Mouse (Mus musculus): ENCODE data around the gene Zbp1. TPM values are rescaled to one million over a fixed set of nuclear protein-coding genes. Genes with fewer than 3 reads are reported as not detected.

The Zbp1 gene
- total and polyA plus RNA-seq, 2 experiments from 2014 or later = 0.57 TPM; not detected in 1

- WGBS = 70% methylated on average over 6 of the region's 6 CpGs
- DNase-seq (ENCODE audit: low spot score) = no peak
- ATAC-seq (ENCODE audit: low FRiP score) = no peak
- H3K27ac ChIP-seq (ENCODE audit: low read depth, low read length) = no peak overlapping the region
- no peaks in the 10 kb centered on the region for H3K36me3 ChIP-seq (ENCODE audit: insufficient read depth, low read length)
- H3K4me2 ChIP-seq (ENCODE audit: low read depth, low read length, poor library complexity, severe bottlenecking) = no peak overlapping the region
- H3K27me3 ChIP-seq (ENCODE audit: insufficient read depth, low read length) = no peaks in the 10 kb centered on the region
- H3K4me1 ChIP-seq (ENCODE audit: insufficient read depth, low read length) = no peaks in the 10 kb centered on the region
- H3K9ac ChIP-seq (replicated peaks; ENCODE audit: low read length, poor library complexity, severe bottlenecking) = no peak overlapping the region
- no peaks in the 10 kb centered on the region for H3K9me3 ChIP-seq (ENCODE audit: low read length)
- no peak overlapping the region for H3K4me3 ChIP-seq (ENCODE audit: low read depth, low read length)
- no peak for TF ChIP-seq CTCF (IDR thresholded peaks at IDR 0.05)
Observed at GRCm38 (mm10) chr2:173185282-173185681, 33.4 kb downstream of the Zbp1 start.

- DNase-seq (ENCODE audit: low spot score) (no peak), ATAC-seq (ENCODE audit: low FRiP score) (no peak)
- H3K27ac ChIP-seq (ENCODE audit: low read depth, low read length) = no peak overlapping the region
- no peak overlapping the region for H3K4me2 ChIP-seq (ENCODE audit: low read depth, low read length, poor library complexity, severe bottlenecking)
- no peak overlapping the region for H3K9ac ChIP-seq (replicated peaks; ENCODE audit: low read length, poor library complexity, severe bottlenecking)
- no peak overlapping the region for H3K4me3 ChIP-seq (ENCODE audit: low read depth, low read length)
- H3K36me3 ChIP-seq (ENCODE audit: insufficient read depth, low read length) = no peaks in the 10 kb centered on the region
- no peaks in the 10 kb centered on the region for H3K4me1 ChIP-seq (ENCODE audit: insufficient read depth, low read length)
- TF ChIP-seq CTCF (IDR thresholded peaks at IDR 0.05) = no peak
- 68% methylated on average over 11 of the region's 11 CpGs for WGBS
- H3K9me3 ChIP-seq (ENCODE audit: low read length) = no peaks in the 10 kb centered on the region
- H3K27me3 ChIP-seq (ENCODE audit: insufficient read depth, low read length) = no peaks in the 10 kb centered on the region
Observed at GRCm38 (mm10) chr2:173184475-173185080, 34.1 kb downstream of the Zbp1 start.

- Histone ChIP-seq H3K36me3 (ENCODE audit: insufficient read depth, low read length) (no peaks in the 10 kb centered on the region), H3K9me3 (ENCODE audit: low read length) (no peaks in the 10 kb centered on the region), H3K27me3 (ENCODE audit: insufficient read depth, low read length) (no peaks in the 10 kb centered on the region), H3K4me2 (ENCODE audit: low read depth, low read length, poor library complexity, severe bottlenecking) (no peak overlapping the region), H3K27ac (ENCODE audit: low read depth, low read length) (no peak overlapping the region), H3K4me1 (ENCODE audit: insufficient read depth, low read length) (no peaks in the 10 kb centered on the region), H3K4me3 (ENCODE audit: low read depth, low read length) (no peak overlapping the region), H3K9ac (replicated peaks; ENCODE audit: low read length, poor library complexity, severe bottlenecking) (no peak overlapping the region)
- DNase-seq (ENCODE audit: low spot score) (peak; percentile 72), ATAC-seq (ENCODE audit: low FRiP score) (no peak)
- peak; percentile 81 for TF ChIP-seq CTCF (IDR thresholded peaks at IDR 0.05)
- 6% methylated on average over 8 of the region's 8 CpGs for WGBS
Observed at GRCm38 (mm10) chr2:173183836-173184460, 34.8 kb downstream of the Zbp1 start.

- 86% methylated on average over 10 of the region's 10 CpGs for WGBS
- Histone ChIP-seq H3K4me1 (ENCODE audit: insufficient read depth, low read length) (no peaks in the 10 kb centered on the region), H3K27me3 (ENCODE audit: insufficient read depth, low read length) (no peaks in the 10 kb centered on the region), H3K36me3 (ENCODE audit: insufficient read depth, low read length) (no peaks in the 10 kb centered on the region), H3K4me2 (ENCODE audit: low read depth, low read length, poor library complexity, severe bottlenecking) (no peak overlapping the region), H3K27ac (ENCODE audit: low read depth, low read length) (no peak overlapping the region), H3K9ac (replicated peaks; ENCODE audit: low read length, poor library complexity, severe bottlenecking) (no peak overlapping the region), H3K9me3 (ENCODE audit: low read length) (no peaks in the 10 kb centered on the region), H3K4me3 (ENCODE audit: low read depth, low read length) (no peak overlapping the region)
- ATAC-seq (ENCODE audit: low FRiP score) (no peak), DNase-seq (ENCODE audit: low spot score) (no peak)
- TF ChIP-seq CTCF (IDR thresholded peaks at IDR 0.05) = no peak
Observed at GRCm38 (mm10) chr2:173183311-173183710, 35.4 kb downstream of the Zbp1 start.

- Histone ChIP-seq H3K9me3 (ENCODE audit: low read length) (no peaks in the 10 kb centered on the region), H3K36me3 (ENCODE audit: insufficient read depth, low read length) (no peaks in the 10 kb centered on the region), H3K27me3 (ENCODE audit: insufficient read depth, low read length) (no peaks in the 10 kb centered on the region), H3K9ac (replicated peaks; ENCODE audit: low read length, poor library complexity, severe bottlenecking) (no peak overlapping the region), H3K27ac (ENCODE audit: low read depth, low read length) (no peak overlapping the region), H3K4me2 (ENCODE audit: low read depth, low read length, poor library complexity, severe bottlenecking) (no peak overlapping the region), H3K4me1 (ENCODE audit: insufficient read depth, low read length) (no peaks in the 10 kb centered on the region), H3K4me3 (ENCODE audit: low read depth, low read length) (no peak overlapping the region)
- TF ChIP-seq CTCF (IDR thresholded peaks at IDR 0.05) = no peak
- WGBS = 80% methylated on average over 7 of the region's 7 CpGs
- ATAC-seq (ENCODE audit: low FRiP score) (no peak), DNase-seq (ENCODE audit: low spot score) (no peak)
Observed at GRCm38 (mm10) chr2:173182796-173183195, 35.9 kb downstream of the Zbp1 start.

GRCm38 (mm10) chr2:173181901-173182300 is 36.8 kb downstream of the Zbp1 start:
- no peak for ATAC-seq (ENCODE audit: low FRiP score)
- TF ChIP-seq CTCF (IDR thresholded peaks at IDR 0.05) = no peak

More at GRCm38 (mm10) chr2:173181901-173182300, 36.8 kb downstream of the Zbp1 start:
- Histone ChIP-seq H3K9ac (replicated peaks; ENCODE audit: low read length, poor library complexity, severe bottlenecking) (no peak overlapping the region), H3K9me3 (ENCODE audit: low read length) (no peaks in the 10 kb centered on the region), H3K4me3 (ENCODE audit: low read depth, low read length) (no peak overlapping the region), H3K4me1 (ENCODE audit: insufficient read depth, low read length) (no peaks in the 10 kb centered on the region), H3K27me3 (ENCODE audit: insufficient read depth, low read length) (no peaks in the 10 kb centered on the region), H3K27ac (ENCODE audit: low read depth, low read length) (no peak overlapping the region), H3K4me2 (ENCODE audit: low read depth, low read length, poor library complexity, severe bottlenecking) (no peak overlapping the region), H3K36me3 (ENCODE audit: insufficient read depth, low read length) (no peaks in the 10 kb centered on the region)
- no peak for DNase-seq (ENCODE audit: low spot score)
- WGBS = 90% methylated on average over 7 of the region's 7 CpGs

All from midbrain, postnatal 0 days (tissue).